Mouse (Mus musculus) layer of hippocampus, adult 9-10 months (tissue): Measurements from ENCODE around the gene Acbd5.
A peak's percentile ranks its signal among the peaks of the same experiment; 100 is the strongest.
"Not testable (repeated sequence)": the region's sequence is repeated elsewhere in the genome, so short reads cannot be mapped to it uniquely, and the experiment has no call there.

Source experiments
- DNase-seq: peaks from one replicate; pipeline ENCODE4 v3.0.0; 2022; ENCODE audit warnings: low spot score

Acbd5 gene

DNA sequence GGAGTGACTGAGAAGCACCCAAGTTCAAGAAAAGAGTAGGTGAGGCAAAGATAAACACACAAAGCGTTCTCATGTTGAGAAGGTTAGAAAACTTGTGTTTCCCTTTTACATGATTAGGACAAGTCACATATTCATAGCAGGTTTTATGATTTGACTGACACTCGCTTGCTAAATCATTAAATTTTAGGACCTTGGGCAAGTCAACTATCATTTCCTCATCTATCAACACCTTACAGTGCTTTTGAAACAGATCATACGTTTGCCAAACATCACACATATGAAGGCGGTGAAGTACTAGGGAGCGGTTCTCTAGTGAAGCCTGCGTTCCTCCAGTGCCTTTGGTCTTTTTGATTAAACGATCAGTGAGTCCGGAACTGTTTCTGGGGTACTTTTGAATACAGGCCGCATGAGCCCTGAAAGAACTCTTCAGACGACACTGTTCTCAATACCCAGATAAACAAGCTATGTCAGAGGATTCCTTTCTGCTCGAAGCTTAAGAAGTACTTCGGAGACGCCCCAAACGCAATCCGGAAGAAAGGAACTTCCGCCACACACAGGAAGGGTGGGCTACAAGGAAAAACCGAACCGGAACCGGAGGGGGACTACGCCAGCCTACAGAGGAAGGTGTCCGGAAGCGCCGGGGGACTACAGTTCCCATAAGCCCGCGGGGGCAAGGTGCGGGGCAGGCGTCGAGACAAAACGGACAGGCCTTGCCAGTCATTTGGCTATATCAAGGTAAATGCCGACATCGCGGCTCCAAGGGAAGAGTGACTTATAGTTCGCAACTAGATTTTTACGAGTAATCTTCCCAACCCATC is at the start of gene Acbd5:
TSS of gene Acbd5 (plus strand) at position 616 of the 818 bp plus-strand sequence.
- DNase-seq, result peak; percentile 82

- DNase-seq, result no peak
Observed at GRCm38 (mm10) chr2:23019170-23019569, 48.8 kb upstream of the Acbd5 start.

- DNase-seq, result no peak
Observed at GRCm38 (mm10) chr2:23021320-23021719, 46.6 kb upstream of the Acbd5 start.

GRCm38 (mm10) chr2:23021721-23022120 is 46.2 kb upstream of the Acbd5 start:
- DNase-seq, result no peak

DNA sequence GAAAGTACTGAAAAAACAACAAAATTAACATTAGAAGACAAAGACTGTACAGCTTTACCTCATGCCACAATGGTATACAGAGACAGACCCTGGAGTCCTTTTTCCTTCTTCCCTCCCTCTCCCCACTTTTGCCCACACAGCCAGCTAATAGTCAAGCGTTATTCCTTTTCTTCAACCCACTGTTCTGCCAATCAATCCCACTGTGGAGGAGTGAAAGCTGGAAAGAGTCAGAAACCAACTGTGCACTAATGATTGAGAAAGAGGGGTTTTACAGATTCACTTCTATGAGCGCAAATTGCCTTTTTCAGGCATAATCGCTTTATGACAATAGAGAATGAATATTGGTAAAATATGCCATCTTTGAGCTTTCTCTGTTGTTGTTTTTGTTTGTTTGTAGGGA is 44.9 kb upstream of the Acbd5 start:
- DNase-seq, result no peak

DNA sequence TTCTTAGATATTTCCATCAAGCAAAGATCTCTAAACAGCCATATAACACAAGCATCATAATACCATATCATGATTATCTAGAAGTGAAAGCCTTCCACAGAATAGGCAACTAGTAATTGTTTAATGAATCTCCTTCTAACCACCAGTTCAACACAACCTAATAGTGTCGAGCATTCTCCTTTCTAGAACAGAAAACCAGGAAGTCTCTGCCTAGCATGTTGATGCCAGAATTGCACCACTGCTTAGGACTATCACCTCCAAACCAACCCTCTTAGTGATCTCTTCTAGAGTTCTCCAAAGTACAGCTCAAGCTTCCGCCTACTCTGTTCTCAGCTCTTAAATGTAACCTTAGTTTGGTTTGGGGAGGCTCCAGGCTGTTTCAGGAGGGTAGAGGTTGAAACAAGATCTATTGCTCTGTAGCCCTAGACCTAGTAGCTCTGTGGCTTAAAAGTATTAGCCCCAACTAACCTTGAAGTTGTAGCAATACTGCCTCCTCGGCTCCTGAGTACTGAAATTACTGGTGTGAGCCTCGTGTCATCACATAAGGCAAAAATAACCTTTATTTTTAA is 44.2 kb upstream of the Acbd5 start:
- no peak for DNase-seq

DNA sequence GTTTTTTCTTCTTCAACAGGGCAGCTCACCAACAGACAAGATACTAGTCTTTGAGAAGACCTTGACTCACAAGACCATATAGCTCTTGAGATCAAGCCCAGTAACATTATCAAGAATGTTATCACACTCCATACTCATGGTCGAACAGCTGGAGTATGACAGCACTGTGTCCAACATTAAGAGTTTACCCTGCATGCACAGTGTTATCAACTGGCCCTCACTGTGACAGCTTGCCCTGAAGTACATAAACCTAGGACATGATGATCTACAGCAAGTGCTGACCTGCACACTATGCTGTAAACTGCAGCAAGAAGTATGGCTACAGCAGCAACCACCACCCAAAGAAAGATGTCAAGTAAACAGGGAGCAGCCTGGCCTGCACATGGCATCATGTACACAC is 41.6 kb upstream of the Acbd5 start:
- DNase-seq, result no peak

DNA sequence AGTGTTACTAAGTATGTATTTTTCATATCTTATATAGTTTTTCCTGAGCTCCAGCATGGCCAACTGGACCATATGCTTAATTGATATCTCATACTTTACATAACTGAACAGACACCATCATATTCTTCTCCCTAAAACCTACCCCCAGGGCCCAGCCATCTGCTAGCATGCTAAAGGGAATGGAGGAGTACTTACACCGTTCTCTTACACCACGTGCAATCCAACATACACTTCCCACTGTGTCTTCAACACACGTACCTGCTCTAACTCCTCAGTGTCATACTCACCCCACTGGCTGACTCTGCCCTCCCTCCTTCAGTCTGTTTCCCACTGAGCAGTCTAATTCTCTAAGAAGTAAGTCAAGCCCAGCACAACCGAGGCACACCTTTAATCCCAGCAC is 39.1 kb upstream of the Acbd5 start:
- DNase-seq, result no peak

DNA sequence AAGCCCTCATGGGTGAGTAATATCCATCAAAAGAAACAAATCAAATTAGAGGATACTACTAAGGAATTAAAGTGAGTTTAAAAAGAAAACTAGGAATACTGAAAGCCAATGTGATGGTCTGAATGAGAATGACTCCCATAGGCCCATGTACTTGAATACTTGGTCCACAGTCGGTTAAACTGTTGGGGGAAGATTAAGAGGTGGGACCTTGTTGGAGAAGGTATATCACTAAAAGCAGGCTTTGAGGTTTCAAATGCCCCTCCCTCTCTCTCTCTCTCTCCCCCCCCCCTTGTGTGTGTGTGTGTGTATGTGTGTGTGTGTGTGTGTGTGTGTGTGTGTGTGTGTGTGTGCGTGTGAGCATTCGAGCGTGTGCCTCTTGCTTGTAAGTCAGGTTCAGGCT is 37.3 kb upstream of the Acbd5 start:
- DNase-seq, result no peak

- DNase-seq, result peak; percentile 35
Observed at GRCm38 (mm10) chr2:23034692-23035435, 33.1 kb upstream of the Acbd5 start.

GRCm38 (mm10) chr2:23035467-23035866 is 32.5 kb upstream of the Acbd5 start:
- DNase-seq, result no peak

- no peak for DNase-seq
Observed at GRCm38 (mm10) chr2:23039082-23040000, 28.6 kb upstream of the Acbd5 start.

DNA sequence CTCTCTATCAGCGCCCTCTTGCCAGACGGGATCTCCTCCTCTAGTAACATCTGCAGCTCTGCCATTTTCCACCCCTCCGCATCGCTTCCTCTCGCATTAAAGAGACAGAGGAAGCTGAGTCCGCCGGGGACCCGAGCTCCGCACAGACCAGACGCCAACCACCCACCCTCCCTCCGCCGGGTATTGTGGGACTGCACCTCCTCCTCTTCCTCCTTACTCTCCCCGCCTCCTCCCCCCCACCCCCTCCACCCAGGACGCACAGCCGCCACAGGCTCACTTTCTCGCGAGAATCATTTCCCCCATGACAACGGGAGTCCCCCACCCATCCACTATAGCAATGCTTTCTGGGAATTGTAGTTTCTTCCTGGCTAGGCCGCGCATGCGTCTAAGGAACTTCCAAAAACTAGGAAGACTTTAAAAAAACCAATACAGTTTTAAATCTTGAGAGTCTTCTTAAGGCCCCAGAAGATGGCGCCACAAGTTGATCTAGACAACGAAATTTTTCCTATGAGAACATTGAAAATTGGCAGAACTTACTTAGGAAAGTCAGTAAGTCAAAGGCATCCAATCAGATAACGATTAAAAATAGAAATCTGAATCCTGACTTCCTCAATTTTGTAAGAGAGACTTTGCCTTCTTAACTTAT is 27.8 kb upstream of the Acbd5 start, which contains the start of gene Abi1:
TSS of gene Abi1 (minus strand) at position 241 of the 646 bp plus-strand sequence.
- DNase-seq, result peak; percentile 85

GRCm38 (mm10) chr2:23040690-23041089 is 27.3 kb upstream of the Acbd5 start:
- DNase-seq, result not testable (repeated sequence)

DNA sequence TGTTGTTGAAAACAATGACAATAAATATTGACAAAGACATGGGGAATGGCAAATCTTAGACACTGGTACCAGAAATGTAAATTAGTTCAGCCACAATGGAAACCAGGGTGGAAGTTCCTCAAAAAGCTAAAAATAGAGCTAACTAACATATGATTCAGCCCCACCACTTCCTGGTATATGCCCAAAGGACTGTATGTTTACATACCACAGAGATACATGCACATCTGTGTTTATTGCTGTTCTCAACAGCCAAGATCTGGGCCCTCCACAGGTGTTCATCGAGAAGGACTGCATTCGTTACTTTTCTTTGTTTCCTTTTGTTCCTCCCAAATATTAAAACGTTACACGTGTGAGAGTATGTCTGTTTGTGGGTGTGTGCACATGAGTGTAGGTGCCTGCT is 26.5 kb upstream of the Acbd5 start:
- no peak for DNase-seq

DNA sequence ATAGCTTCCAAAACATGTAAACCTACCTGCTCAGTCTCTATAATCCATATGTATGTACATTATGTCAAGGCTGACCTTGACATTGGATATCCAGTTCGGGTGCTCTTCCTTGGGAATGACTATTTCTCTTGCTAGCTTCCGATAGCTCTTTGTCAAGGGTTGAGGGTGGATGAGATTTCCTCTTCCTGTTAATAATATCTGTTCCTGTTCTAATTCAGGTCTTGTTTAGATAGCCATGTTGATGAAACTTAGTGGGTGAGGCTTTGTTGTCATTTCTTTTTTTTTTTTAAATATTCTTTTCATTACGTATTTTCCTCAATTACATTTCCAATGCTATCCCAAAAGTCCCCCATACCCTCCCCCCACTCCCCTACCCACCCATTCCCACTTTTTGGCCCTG is 25.8 kb upstream of the Acbd5 start:
- DNase-seq, result no peak

DNA sequence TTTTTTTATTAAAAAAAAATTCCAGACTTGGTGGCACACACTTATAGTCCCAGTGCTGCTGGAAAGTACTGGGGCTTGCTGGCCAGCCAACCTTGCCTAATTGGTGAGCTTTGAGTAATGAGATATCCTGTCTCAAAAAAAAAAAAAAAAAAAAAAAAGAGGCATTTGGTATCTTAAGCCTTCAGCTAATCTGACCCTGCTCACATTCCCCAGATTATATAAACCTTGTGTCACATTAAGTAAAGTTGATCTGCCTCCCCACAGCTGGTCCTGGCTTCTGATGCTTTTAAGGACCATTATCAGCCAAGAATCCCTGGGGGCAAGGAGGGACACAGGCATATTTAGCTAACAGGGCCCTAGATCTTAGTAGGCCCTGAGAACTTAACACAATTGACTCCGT is 22.3 kb upstream of the Acbd5 start:
- no peak for DNase-seq

DNA sequence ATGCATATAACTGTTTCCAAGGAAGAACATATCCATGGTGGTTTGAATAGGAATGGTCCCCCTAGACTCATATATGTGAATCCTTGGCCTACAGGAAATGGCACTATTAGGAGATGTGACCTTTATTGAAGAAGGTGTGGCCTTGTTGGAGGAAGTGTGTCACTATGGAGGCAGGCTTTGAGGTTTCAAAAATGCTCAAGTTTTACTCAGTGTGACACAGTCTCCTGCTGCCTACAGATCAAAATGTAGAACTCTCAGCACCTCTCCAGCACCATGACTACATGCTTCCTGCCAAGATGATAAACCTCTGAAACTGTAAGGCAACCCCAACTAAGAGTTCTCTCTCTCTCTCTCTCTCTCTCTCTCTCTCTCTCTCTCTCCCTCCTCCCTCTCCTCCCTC is 20.0 kb upstream of the Acbd5 start:
- no peak for DNase-seq

DNA sequence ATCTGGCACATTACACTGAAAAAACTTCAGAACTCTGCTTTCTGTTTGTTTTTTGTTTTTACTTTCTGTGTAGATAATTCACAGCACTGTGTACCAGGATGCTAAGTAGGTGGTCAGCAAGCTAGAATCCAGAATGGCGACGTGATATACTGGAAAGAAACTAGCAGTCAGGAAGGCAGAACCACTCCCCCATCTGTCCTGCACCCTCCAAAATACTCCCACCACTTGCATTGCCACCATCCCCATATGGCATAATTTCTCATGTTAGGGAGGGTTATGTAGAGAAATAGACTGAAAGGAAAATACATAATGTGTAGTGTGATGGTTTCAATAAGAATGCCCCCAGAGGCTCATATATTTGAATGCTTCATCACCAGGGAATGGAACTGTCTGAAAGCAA is 16.1 kb upstream of the Acbd5 start:
- DNase-seq, result peak; percentile 40

- DNase-seq, result no peak
Observed at GRCm38 (mm10) chr2:23052523-23052922, 15.4 kb upstream of the Acbd5 start.

- no peak for DNase-seq
Observed at GRCm38 (mm10) chr2:23068370-23068737, 387 bp downstream of the Acbd5 start.
